Mouse (Mus musculus) small intestine, adult 2 months (tissue): ENCODE data around the gene Plppr3.

Experiments used
- CTCF ChIP-seq: fragments of 200-500 bp; IDR thresholded peaks from 2 replicates; pipeline ENCODE4 v1.5.1; 2012; ENCODE audit warnings: low read depth, mild to moderate bottlenecking, control low read depth, inconsistent platforms, low read length, moderate library complexity, mixed read lengths; ENCODE audit not compliant: insufficient replicate concordance, insufficient read length; ENCODE audit errors: extremely low read depth
- POLR2A ChIP-seq: fragments of 200-500 bp; IDR thresholded peaks from 2 replicates; pipeline ENCODE4 v1.6.1; 2012; ENCODE audit warnings: low read depth, mild to moderate bottlenecking, control low read depth, inconsistent platforms, low read length, moderate library complexity

DNA sequence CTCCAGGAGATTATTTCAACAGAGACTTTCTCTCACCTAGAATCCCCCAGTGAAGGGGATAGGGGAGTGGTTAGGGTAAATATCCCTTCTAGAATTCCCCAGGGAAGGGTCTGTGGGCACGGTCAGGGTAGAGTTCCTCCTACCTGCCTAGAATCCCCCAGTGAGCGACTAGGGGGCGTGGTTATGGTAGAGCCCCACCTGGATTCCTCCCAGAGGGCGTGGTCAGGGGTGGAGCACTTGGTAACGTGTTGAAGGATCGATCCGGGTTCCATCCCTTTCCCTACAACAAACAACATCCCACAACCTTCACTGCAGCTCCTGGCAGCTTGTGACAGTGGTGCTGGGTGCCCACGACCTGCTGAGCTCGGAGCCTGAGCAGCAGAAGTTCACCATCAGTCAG is 6.3 kb upstream of the Plppr3 start:
- no peak for TF ChIP-seq CTCF
- no peak for TF ChIP-seq POLR2A
